Mouse (Mus musculus) small intestine, adult 10 weeks (tissue): ENCODE data around the gene Gm14685. TPM values are rescaled to one million over a fixed set of nuclear protein-coding genes. Genes with fewer than 3 reads are reported as not detected.

Experiments used
- polyA plus RNA-seq: library from polyadenylated mRNA; stranded (reverse); fragments of 350-450 nt; fragmentation: Illumina TruSeq; extraction: RNeasy Lipid Tissue Mini Kit (QIAGEN cat#74804); gene quantifications from one replicate; pipeline ENCODE4 v1.2.3, GENCODE M21; 2014; ENCODE audit warnings: low replicate concordance

Gene Gm14685
- polyA plus RNA-seq: not detected

GRCm38 (mm10) chrX:73116747-73117146 is at the start of gene Gm14685:
Gm14685 (plus strand) TSS chrX:73117047.

GRCm38 (mm10) chrX:73082267-73083055 is 34.4 kb upstream of the Gm14685 start, which contains the start of gene Xlr4a:
Xlr4a (minus strand) TSS chrX:73082478.

GRCm38 (mm10) chrX:73096941-73097508 is 19.8 kb upstream of the Gm14685 start, which contains the start of gene Xlr3a:
Xlr3a (minus strand) TSS chrX:73097095.

GRCm38 (mm10) chrX:73148496-73148895 is 31.6 kb downstream of the Gm14685 start, which contains the start of gene Xlr5b:
Xlr5b (plus strand) TSS chrX:73148796.

GRCm38 (mm10) chrX:73149350-73149749 is 32.5 kb downstream of the Gm14685 start, which contains the start of gene DXBay18:
DXBay18 (minus strand) TSS chrX:73149450.

GRCm38 (mm10) chrX:73176889-73177288 is 60.0 kb downstream of the Gm14685 start, which contains the start of gene Spin2d:
Spin2d (minus strand) TSS chrX:73176989.

Other genes with a start within 250 kb of the Gm14685 start
- 79.3 TPM for gene Cetn2, start 198.6 kb upstream of the Gm14685 start, polyA plus RNA-seq
- 33.0 TPM for gene Nsdhl, start 198.5 kb upstream of the Gm14685 start, polyA plus RNA-seq
- gene Zfp185, start 129.7 kb upstream of the Gm14685 start, polyA plus RNA-seq: 1.0 TPM
- not detected for gene Pnma5, start 79.9 kb upstream of the Gm14685 start, polyA plus RNA-seq
- gene Pnma3, start 52.3 kb upstream of the Gm14685 start, polyA plus RNA-seq: not detected
- 7.1 TPM for gene Xlr4a, start 34.6 kb upstream of the Gm14685 start, polyA plus RNA-seq
- 8.7 TPM for gene Xlr3a, start 20.0 kb upstream of the Gm14685 start, polyA plus RNA-seq
- gene Xlr5b, start 31.7 kb downstream of the Gm14685 start, polyA plus RNA-seq: not detected
- gene DXBay18, start 32.4 kb downstream of the Gm14685 start, polyA plus RNA-seq: not detected
- not detected for gene Spin2d, start 59.9 kb downstream of the Gm14685 start, polyA plus RNA-seq
- 7.8 TPM for gene Xlr3b, start 75.2 kb downstream of the Gm14685 start, polyA plus RNA-seq
- 25.4 TPM for gene Xlr4b, start 97.3 kb downstream of the Gm14685 start, polyA plus RNA-seq
- 9.3 TPM for gene F8a, start 111.2 kb downstream of the Gm14685 start, polyA plus RNA-seq
- gene Xlr4c, start 126.1 kb downstream of the Gm14685 start, polyA plus RNA-seq: 6.4 TPM
- not detected for gene Xlr3c, start 148.3 kb downstream of the Gm14685 start, polyA plus RNA-seq
- not detected for gene Xlr5a, start 175.9 kb downstream of the Gm14685 start, polyA plus RNA-seq
- gene Xlr5c, start 175.9 kb downstream of the Gm14685 start, polyA plus RNA-seq: 0.48 TPM
- not detected for gene Gm45015, start 219.8 kb downstream of the Gm14685 start, polyA plus RNA-seq
- 6.1 TPM for gene Zfp275, start 225.6 kb downstream of the Gm14685 start, polyA plus RNA-seq